Mouse (Mus musculus) hindbrain, embryonic 11.5 days (tissue): Measurements from ENCODE around the gene Twf2. TPM values are rescaled to one million over a fixed set of nuclear protein-coding genes. Genes with fewer than 3 reads are reported as not detected.
A peak's percentile ranks its signal among the peaks of the same experiment; 100 is the strongest.

Experiments used
- ATAC-seq: fragments of 200-750 bp; cut with Nextera tagmentation; 2 replicates; pipeline ENCODE4 v1.8.0; 2017; ENCODE audit warnings: mild to moderate bottlenecking, moderate TSS enrichment, moderate library complexity; ENCODE audit not compliant: low FRiP score
- DNase-seq: peaks from one replicate; pipeline ENCODE4 v3.0.0-alpha.2; 2015; ENCODE audit warnings: low spot score
- H3K27ac ChIP-seq: fragments of 300-500 bp; sonication (generic); 2 replicates; pipeline ENCODE4 v1.5.1; 2014; ENCODE audit warnings: mild to moderate bottlenecking, low read depth, low read length
- H3K27me3 ChIP-seq: fragments of 300-500 bp; sonication (generic); 2 replicates; pipeline ENCODE4 v1.6.1; 2014; ENCODE audit warnings: mild to moderate bottlenecking, low read length, moderate library complexity, mixed read lengths; ENCODE audit not compliant: control insufficient read depth, insufficient read depth
- H3K36me3 ChIP-seq: fragments of 300-500 bp; sonication (generic); 2 replicates; pipeline ENCODE4 v1.6.1; 2014; ENCODE audit warnings: mild to moderate bottlenecking, low read length, moderate library complexity, mixed read lengths; ENCODE audit not compliant: control insufficient read depth, insufficient read depth
- H3K4me1 ChIP-seq: fragments of 300-500 bp; sonication (generic); replicated peaks from 2 replicates; pipeline ENCODE4 v1.6.1; 2014; ENCODE audit warnings: low read length, mixed read lengths; ENCODE audit not compliant: control insufficient read depth, insufficient read depth
- H3K4me2 ChIP-seq: fragments of 300-500 bp; sonication (generic); replicated peaks from 2 replicates; pipeline ENCODE4 v1.6.1; 2014; ENCODE audit warnings: mild to moderate bottlenecking, low read depth, low read length
- H3K4me3 ChIP-seq: fragments of 300-500 bp; sonication (generic); 2 replicates; pipeline ENCODE4 v1.5.1; 2014; ENCODE audit warnings: low read depth, low read length
- H3K9ac ChIP-seq: fragments of 300-500 bp; sonication (generic); 2 replicates; pipeline ENCODE4 v1.6.1; 2014; ENCODE audit warnings: low read depth, low read length
- H3K9me3 ChIP-seq: fragments of 300-500 bp; sonication (generic); 2 replicates; pipeline ENCODE4 v1.6.1; 2016; ENCODE audit warnings: low read length; ENCODE audit not compliant: control insufficient read depth
- WGBS: fragments of 180-500 bp; shearing (Covaris S2); extraction: QIAGEN DNeasy Blood & Tissue Kit; methylation state at CpG from one replicate; pipeline ENCODE4 v1.1.7; 2014; 5-methylcytosine and 5-hydroxymethylcytosine counted together
- microRNA counts: library from miRNA; unstranded; fragments of <30 nt; microRNA quantifications from one replicate; lab custom pipeline; 2015
- polyA plus RNA-seq: library from polyadenylated mRNA; unstranded; fragments of >200 nt; fragmentation: Nextera tagmentation; extraction: Ambion mirVana; gene quantifications from 2 replicates; pipeline ENCODE4 v1.2.1, GENCODE M21; 2014

Gene Twf2
- polyA plus RNA-seq, 1 experiment from 2014 or later, result 59.6 TPM

GRCm38 (mm10) chr9:106263381-106263924 is 60.5 kb downstream of the Twf2 start:
- Histone ChIP-seq H3K27me3 (no peaks in the 10 kb centered on the region), H3K9me3 (no peaks in the 10 kb centered on the region), H3K9ac (no peak overlapping the region), H3K4me3 (no peak overlapping the region), H3K4me1 (no peaks in the 10 kb centered on the region), H3K4me2 (no peak overlapping the region), H3K27ac (no peak overlapping the region), H3K36me3 (no peaks in the 10 kb centered on the region)
- ATAC-seq, result no peak
- 80% methylated on average over 9 of the region's 9 CpGs for WGBS
- no peak for DNase-seq

MicroRNA genes within 50 kb of the gene (microRNA counts, 519-probe panel; counts per million panel counts)
- 5,864 counts per million, percentile 84 among the panel's probes with 10 or more counts for microRNA mmu-let-7g (lab: Ali Mortazavi, UCI)

Other genes with a start within 250 kb of the Twf2 start
- not detected in 2 replicates for gene Col6a5, start 242.5 kb upstream of the Twf2 start, polyA plus RNA-seq
- gene Col6a4, start 106.3 kb upstream of the Twf2 start, polyA plus RNA-seq, result 0.19 and 0.21 TPM in 2 replicates
- 3.9 and 4.9 TPM in 2 replicates for gene Glyctk, start 45.0 kb upstream of the Twf2 start, polyA plus RNA-seq
- 32.7 and 32.8 TPM in 2 replicates for gene Wdr82, start 32.2 kb upstream of the Twf2 start, polyA plus RNA-seq
- 21.7 TPM in 2 replicates for gene Ppm1m, start 3.4 kb upstream of the Twf2 start, polyA plus RNA-seq
- not detected in 2 replicates for gene Tlr9, start 19.5 kb downstream of the Twf2 start, polyA plus RNA-seq
- gene Alas1, start 45.5 kb downstream of the Twf2 start, polyA plus RNA-seq, result 83.8 and 84.7 TPM in 2 replicates
- 27.3 and 27.6 TPM in 2 replicates for gene Poc1a, start 78.0 kb downstream of the Twf2 start, polyA plus RNA-seq
- gene Dusp7, start 165.5 kb downstream of the Twf2 start, polyA plus RNA-seq, result 25.0 and 25.8 TPM in 2 replicates
- 882 and 903 TPM in 2 replicates for gene Rpl29, start 226.3 kb downstream of the Twf2 start, polyA plus RNA-seq
- gene Acy1, start 235.2 kb downstream of the Twf2 start, polyA plus RNA-seq, result 26.4 and 30.3 TPM in 2 replicates
- gene Abhd14b, start 244.4 kb downstream of the Twf2 start, polyA plus RNA-seq, result 4.2 and 6.0 TPM in 2 replicates
- gene Abhd14a, start 244.6 kb downstream of the Twf2 start, polyA plus RNA-seq, result 31.2 and 34.7 TPM in 2 replicates